ENCODE assay signal across 30 mouse cellular contexts in the genomic region with DNA sequence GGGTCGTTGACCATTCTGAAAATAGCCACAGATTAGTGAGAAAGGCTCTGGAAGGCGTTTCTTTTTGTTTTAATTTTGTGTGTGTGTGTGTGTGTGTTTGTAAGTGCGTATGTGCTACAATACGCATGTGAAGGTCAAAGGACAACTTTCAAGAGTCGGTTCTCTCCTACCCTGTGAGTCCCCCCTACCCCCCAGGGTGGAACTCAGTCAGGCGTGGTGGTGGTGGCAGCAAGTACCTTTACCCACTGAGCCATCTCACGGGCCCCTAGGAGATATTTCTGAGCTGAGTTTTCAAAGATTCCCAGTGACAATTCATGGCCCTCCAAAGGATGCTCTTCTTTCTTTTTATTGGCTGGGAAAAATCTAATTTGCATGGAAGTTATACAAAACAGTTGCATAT.
"Had no signal": no experiment of that assay in that cellular context is flagged by ENCODE, and none has a peak within 500 bp of the region (broad histone marks: within the 10 kb centered on the region; RNA-seq: fewer than 3 reads in every experiment).

No protein-coding gene starts in this region.

- H3K4me3 ChIP-seq: limb, embryonic 10.5 days; limb, embryonic 12.5 days; limb, embryonic 13.5 days; limb, embryonic 15.5 days; liver, embryonic 12.5 days; liver, embryonic 13.5 days; liver, embryonic 15.5 days; lung, embryonic 15.5 days; megakaryocyte, embryonic 14.5 days; midbrain, embryonic 10.5 days; midbrain, embryonic 12.5 days; midbrain, embryonic 13.5 days; midbrain, embryonic 15.5 days; myocyte; neural tube, embryonic 12.5 days had no signal

- H3K27ac ChIP-seq: limb, embryonic 10.5 days; limb, embryonic 12.5 days; limb, embryonic 13.5 days; limb, embryonic 15.5 days; liver, embryonic 12.5 days; liver, embryonic 13.5 days; liver, embryonic 14.5 days; liver, embryonic 15.5 days; lung, embryonic 15.5 days; macrophage; midbrain, embryonic 10.5 days; midbrain, embryonic 12.5 days; midbrain, embryonic 13.5 days; midbrain, embryonic 15.5 days; neural tube, embryonic 12.5 days had no signal

- DNase-seq: left cerebral cortex, postnatal 4 days; liver; liver, embryonic 13.5 days; lung, adult 18-20 months; lung, adult 2 months; lung, embryonic 14.5 days; lung, postnatal 10 days; lung, postnatal 14 days; midbrain, embryonic 14.5 days had no signal

- H3K27me3 ChIP-seq: limb, embryonic 12.5 days; limb, embryonic 13.5 days; limb, embryonic 15.5 days; lung, embryonic 15.5 days; midbrain, embryonic 13.5 days; midbrain, embryonic 15.5 days had no signal

- H3K4me1 ChIP-seq: liver, embryonic 12.5 days; liver, embryonic 13.5 days; liver, embryonic 15.5 days had no signal

- H3K9me3 ChIP-seq: limb, embryonic 10.5 days; limb, embryonic 13.5 days; limb, embryonic 15.5 days; liver, embryonic 12.5 days; liver, embryonic 13.5 days; liver, embryonic 15.5 days; lung, embryonic 15.5 days; midbrain, embryonic 10.5 days; midbrain, embryonic 12.5 days; midbrain, embryonic 13.5 days; midbrain, embryonic 15.5 days; neural tube, embryonic 12.5 days had no signal

- H3K36me3 ChIP-seq: limb, embryonic 10.5 days; limb, embryonic 12.5 days; limb, embryonic 13.5 days; limb, embryonic 15.5 days; liver, embryonic 12.5 days; liver, embryonic 13.5 days; liver, embryonic 15.5 days; lung, embryonic 15.5 days; midbrain, embryonic 10.5 days; midbrain, embryonic 12.5 days; midbrain, embryonic 13.5 days; midbrain, embryonic 15.5 days; neural tube, embryonic 12.5 days had no signal

- ATAC-seq: liver, embryonic 12.5 days; liver, postnatal 0 days; lung, postnatal 0 days; midbrain, embryonic 13.5 days; midbrain, embryonic 15.5 days; midbrain, embryonic 16.5 days had no signal

- H3K4me2 ChIP-seq: limb, embryonic 12.5 days; limb, embryonic 13.5 days; limb, embryonic 15.5 days; liver, embryonic 11.5 days; liver, embryonic 12.5 days; liver, embryonic 13.5 days; liver, embryonic 15.5 days; lung, embryonic 14.5 days; lung, embryonic 15.5 days; midbrain, embryonic 11.5 days; midbrain, embryonic 12.5 days; midbrain, embryonic 13.5 days; midbrain, embryonic 15.5 days; neural tube, embryonic 12.5 days had no signal

- H3K9ac ChIP-seq: limb, embryonic 12.5 days; limb, embryonic 13.5 days; limb, embryonic 15.5 days; liver, embryonic 12.5 days; liver, embryonic 13.5 days; liver, embryonic 14.5 days; liver, embryonic 15.5 days; liver, postnatal 0 days; lung, embryonic 14.5 days; lung, embryonic 15.5 days; midbrain, embryonic 12.5 days; midbrain, embryonic 13.5 days; midbrain, embryonic 15.5 days; neural tube, embryonic 12.5 days had no signal
